Mouse (Mus musculus): ENCODE measurements around the gene Fam189a1. TPM values are rescaled to one million over a fixed set of nuclear protein-coding genes. Genes with fewer than 3 reads are reported as not detected.

The Fam189a1 gene
- polyA plus RNA-seq, 1 experiment from 2014 or later: 13.1 TPM

DNA sequence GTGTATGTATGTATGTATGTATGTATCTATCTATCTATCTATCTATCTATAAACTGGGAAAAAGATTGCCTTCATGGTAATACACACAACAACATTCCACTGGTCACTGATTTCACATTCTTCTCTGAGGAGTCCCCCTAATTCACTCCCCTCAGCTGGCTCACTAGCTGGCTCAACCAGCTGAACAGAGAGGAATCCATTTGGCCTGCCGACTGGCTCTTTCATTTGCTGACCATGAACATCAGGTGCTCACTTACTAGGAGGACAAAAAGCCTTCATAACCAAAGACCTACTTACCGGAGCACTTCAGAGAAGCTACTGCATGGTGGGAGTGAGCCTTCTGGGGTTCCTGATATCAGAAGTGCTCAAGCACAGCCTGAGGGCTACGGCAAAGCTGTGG lies 194.2 kb downstream of the Fam189a1 start:
- Histone ChIP-seq H3K9me3 (ENCODE audit: control insufficient read depth, low read length) (no peaks in the 10 kb centered on the region), H3K9ac (replicated peaks; ENCODE audit: low read depth, low read length) (no peak overlapping the region), H3K27me3 (ENCODE audit: control insufficient read depth, insufficient read depth, low read length) (no peaks in the 10 kb centered on the region), H3K4me1 (ENCODE audit: control insufficient read depth, insufficient read depth, low read length) (no peaks in the 10 kb centered on the region), H3K36me3 (ENCODE audit: control insufficient read depth, insufficient read depth, low read length) (no peaks in the 10 kb centered on the region), H3K27ac (ENCODE audit: low read depth, low read length) (no peak overlapping the region), H3K4me3 (ENCODE audit: low read depth, low read length) (no peak overlapping the region), H3K4me2 (ENCODE audit: low read depth, low read length) (no peak overlapping the region)
- no peak for ATAC-seq (ENCODE audit: low read depth)
- WGBS: 85% methylated on average over 3 of the region's 3 CpGs

DNA sequence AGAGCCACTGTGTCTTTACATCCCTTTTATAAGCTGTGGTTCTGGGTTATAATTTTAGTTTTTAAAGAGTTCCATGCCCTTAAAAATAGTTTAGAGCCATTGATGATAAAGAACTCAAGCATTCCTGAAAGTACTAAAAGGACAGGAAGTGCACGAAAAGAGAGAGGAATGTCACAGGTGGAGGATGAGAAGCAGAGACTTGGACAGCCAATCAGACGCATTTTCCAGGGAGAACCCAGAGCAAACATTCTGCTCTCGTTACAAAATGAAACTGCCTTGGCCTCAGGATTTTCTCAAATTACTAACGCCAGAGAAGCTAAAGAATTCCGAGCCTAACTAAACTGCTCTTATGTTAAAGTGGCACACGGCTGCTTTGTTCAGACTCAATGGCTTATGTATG lies 197.3 kb downstream of the Fam189a1 start:
- Histone ChIP-seq H3K4me2 (ENCODE audit: low read depth, low read length) (no peak overlapping the region), H3K27ac (ENCODE audit: low read depth, low read length) (no peak overlapping the region), H3K9ac (replicated peaks; ENCODE audit: low read depth, low read length) (no peak overlapping the region), H3K36me3 (ENCODE audit: control insufficient read depth, insufficient read depth, low read length) (no peaks in the 10 kb centered on the region), H3K4me3 (ENCODE audit: low read depth, low read length) (no peak overlapping the region), H3K4me1 (ENCODE audit: control insufficient read depth, insufficient read depth, low read length) (no peaks in the 10 kb centered on the region), H3K27me3 (ENCODE audit: control insufficient read depth, insufficient read depth, low read length) (no peaks in the 10 kb centered on the region), H3K9me3 (ENCODE audit: control insufficient read depth, low read length) (no peaks in the 10 kb centered on the region)
- WGBS: 70% methylated on average over 6 of the region's 6 CpGs
- ATAC-seq (ENCODE audit: low read depth): no peak

DNA sequence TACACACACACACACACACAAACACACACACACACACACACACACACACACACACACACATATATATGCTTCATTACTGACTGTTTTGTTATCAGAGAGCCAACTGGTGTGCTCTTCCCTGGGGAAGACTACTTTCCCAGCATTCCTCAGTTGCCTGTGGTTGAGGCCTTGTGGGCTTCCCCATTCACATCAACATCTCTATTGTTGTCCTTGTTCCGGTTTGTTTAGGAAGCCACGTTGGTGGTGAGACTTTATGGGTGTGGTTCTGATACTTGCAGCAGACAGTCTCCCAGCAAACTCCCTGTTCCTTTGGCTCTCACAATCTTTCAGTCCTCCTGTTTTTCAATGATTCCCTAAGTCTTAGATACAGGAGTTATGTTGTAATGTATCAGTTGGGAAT lies 204.2 kb downstream of the Fam189a1 start:
- no peaks in the 10 kb centered on the region for H3K4me1 ChIP-seq (ENCODE audit: control insufficient read depth, insufficient read depth, low read length)
- no peaks in the 10 kb centered on the region for H3K9me3 ChIP-seq (ENCODE audit: control insufficient read depth, low read length)
- 16% methylated on average over 2 of the region's 2 CpGs for WGBS
- H3K27me3 ChIP-seq (ENCODE audit: control insufficient read depth, insufficient read depth, low read length): no peaks in the 10 kb centered on the region
- no peaks in the 10 kb centered on the region for H3K36me3 ChIP-seq (ENCODE audit: control insufficient read depth, insufficient read depth, low read length)
- H3K27ac ChIP-seq (ENCODE audit: low read depth, low read length): no peak overlapping the region
- ATAC-seq (ENCODE audit: low read depth): no peak
- no peak overlapping the region for H3K9ac ChIP-seq (replicated peaks; ENCODE audit: low read depth, low read length)
- no peak overlapping the region for H3K4me3 ChIP-seq (ENCODE audit: low read depth, low read length)
- H3K4me2 ChIP-seq (ENCODE audit: low read depth, low read length): no peak overlapping the region

DNA sequence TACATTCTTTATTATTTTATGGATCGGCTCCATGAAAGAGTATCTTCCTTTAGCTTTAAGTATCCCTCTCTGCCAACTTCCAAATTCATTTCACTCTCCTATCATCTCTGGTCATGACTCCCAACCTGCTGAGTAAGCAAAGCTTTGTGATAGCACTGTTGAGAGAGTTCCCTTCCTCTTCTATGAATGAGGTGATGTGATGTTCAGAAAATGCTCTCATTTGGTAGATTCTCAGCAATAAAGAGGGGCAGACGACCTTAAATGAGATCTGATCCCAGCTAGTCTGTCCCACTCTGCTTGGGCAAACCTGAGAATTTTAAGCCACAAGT lies 205.6 kb downstream of the Fam189a1 start:
- no peak for ATAC-seq (ENCODE audit: low read depth)
- no peaks in the 10 kb centered on the region for H3K36me3 ChIP-seq (ENCODE audit: control insufficient read depth, insufficient read depth, low read length)
- 72% methylated on average over 2 of the region's 2 CpGs for WGBS
- H3K27ac ChIP-seq (ENCODE audit: low read depth, low read length): no peak overlapping the region
- H3K9ac ChIP-seq (replicated peaks; ENCODE audit: low read depth, low read length): no peak overlapping the region
- H3K4me2 ChIP-seq (ENCODE audit: low read depth, low read length): no peak overlapping the region
- H3K4me1 ChIP-seq (ENCODE audit: control insufficient read depth, insufficient read depth, low read length): no peaks in the 10 kb centered on the region
- no peak overlapping the region for H3K4me3 ChIP-seq (ENCODE audit: low read depth, low read length)
- no peaks in the 10 kb centered on the region for H3K27me3 ChIP-seq (ENCODE audit: control insufficient read depth, insufficient read depth, low read length)
- H3K9me3 ChIP-seq (ENCODE audit: control insufficient read depth, low read length): no peaks in the 10 kb centered on the region

DNA sequence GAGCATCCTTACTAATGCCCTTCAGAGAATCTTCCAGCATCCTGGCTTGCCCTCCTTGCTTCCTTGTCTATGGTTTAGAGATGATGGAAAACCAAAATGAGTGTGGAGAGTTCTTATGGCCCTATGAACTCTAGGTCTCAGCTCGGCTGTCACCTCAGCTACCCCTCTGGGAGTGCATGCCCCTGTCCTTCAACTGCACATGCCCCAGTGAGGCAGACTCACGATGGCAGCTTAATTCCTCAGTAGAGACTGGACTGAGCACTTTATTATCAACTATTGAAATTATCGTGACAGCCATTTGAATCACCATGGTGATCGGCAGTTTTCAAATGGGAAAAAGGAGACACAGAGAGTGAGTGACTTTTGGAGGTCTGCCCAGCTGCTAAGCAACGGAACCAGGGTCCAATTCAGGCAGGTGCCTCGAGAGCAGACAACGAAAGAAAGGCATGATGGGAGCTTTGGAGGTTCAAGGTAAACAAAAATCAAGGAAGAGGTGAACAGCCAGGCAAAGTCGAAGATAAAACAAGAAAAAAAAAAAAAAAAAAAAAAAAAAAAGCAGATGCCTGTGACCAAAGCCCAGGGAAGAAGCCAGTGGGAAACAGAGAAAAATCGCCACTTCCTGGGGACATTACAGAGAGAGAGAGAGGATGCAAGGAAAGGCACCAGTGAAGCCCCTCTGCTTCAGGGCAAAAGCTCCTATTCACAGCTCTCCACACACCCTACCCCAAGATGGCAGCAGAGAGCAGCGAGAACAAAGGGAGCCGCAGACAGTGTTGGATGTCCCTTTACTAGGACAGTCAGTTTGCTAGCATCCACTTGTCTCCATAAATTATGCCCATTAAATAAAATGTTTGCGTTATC lies 206.2 kb downstream of the Fam189a1 start:
- H3K27me3 ChIP-seq (ENCODE audit: control insufficient read depth, insufficient read depth, low read length): no peaks in the 10 kb centered on the region
- H3K4me2 ChIP-seq (ENCODE audit: low read depth, low read length): no peak overlapping the region
- H3K9ac ChIP-seq (replicated peaks; ENCODE audit: low read depth, low read length): no peak overlapping the region
- H3K4me1 ChIP-seq (ENCODE audit: control insufficient read depth, insufficient read depth, low read length): no peaks in the 10 kb centered on the region
- ATAC-seq (ENCODE audit: low read depth): peak; percentile 57; the same call in 1 of the 2 replicates
- 28% methylated on average over 12 of the region's 12 CpGs for WGBS
- no peaks in the 10 kb centered on the region for H3K9me3 ChIP-seq (ENCODE audit: control insufficient read depth, low read length)
- no peak overlapping the region for H3K4me3 ChIP-seq (ENCODE audit: low read depth, low read length)
- H3K27ac ChIP-seq (ENCODE audit: low read depth, low read length): no peak overlapping the region
- no peaks in the 10 kb centered on the region for H3K36me3 ChIP-seq (ENCODE audit: control insufficient read depth, insufficient read depth, low read length)

DNA sequence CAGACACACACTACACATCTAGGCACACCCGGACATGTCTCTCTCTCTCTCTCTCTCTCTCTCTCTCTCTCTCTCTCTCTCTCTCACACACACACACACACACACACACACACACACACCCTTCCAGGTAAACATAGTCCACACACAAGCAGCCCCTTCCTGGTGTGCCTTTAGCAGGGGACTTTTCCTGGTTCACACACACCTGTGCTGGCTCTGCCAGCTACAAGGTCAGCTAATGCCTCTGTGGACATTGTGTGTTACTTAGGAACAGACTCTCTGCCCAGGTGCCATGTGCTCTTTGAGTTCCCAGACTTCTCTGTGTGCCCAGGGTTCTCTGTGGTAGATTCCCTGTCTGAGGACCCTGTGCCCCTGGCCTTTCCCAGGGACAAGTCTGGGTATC lies 206.9 kb downstream of the Fam189a1 start:
- H3K9me3 ChIP-seq (ENCODE audit: control insufficient read depth, low read length): no peaks in the 10 kb centered on the region
- no peak overlapping the region for H3K4me3 ChIP-seq (ENCODE audit: low read depth, low read length)
- no peak overlapping the region for H3K27ac ChIP-seq (ENCODE audit: low read depth, low read length)
- no peaks in the 10 kb centered on the region for H3K36me3 ChIP-seq (ENCODE audit: control insufficient read depth, insufficient read depth, low read length)
- H3K27me3 ChIP-seq (ENCODE audit: control insufficient read depth, insufficient read depth, low read length): no peaks in the 10 kb centered on the region
- no peak; the same call in 1 of the 2 replicates for ATAC-seq (ENCODE audit: low read depth)
- no peak overlapping the region for H3K9ac ChIP-seq (replicated peaks; ENCODE audit: low read depth, low read length)
- H3K4me1 ChIP-seq (ENCODE audit: control insufficient read depth, insufficient read depth, low read length): no peaks in the 10 kb centered on the region
- H3K4me2 ChIP-seq (ENCODE audit: low read depth, low read length): no peak overlapping the region
- 85% methylated on average over 1 of the region's 1 CpGs for WGBS

DNA sequence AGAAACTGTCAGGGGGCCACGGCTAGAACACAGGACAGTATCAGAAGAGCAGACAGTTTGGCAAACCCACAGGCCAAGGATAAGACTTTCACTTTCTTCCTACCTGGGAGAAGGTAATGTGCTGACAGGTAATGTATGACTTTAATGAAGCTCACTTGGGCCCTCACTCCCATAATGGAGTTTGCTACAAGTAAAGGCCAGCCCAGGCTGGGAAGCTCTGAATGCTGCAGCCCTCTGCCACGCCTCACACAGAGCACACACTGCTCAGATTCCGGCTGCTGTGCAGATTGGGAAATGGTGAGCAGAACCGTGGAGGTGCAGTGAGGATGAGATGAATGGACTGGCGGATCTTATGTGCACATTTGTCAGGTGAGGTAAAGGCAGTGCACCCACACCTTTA lies 211.7 kb downstream of the Fam189a1 start:
- Histone ChIP-seq H3K4me1 (ENCODE audit: control insufficient read depth, insufficient read depth, low read length) (no peaks in the 10 kb centered on the region), H3K9ac (replicated peaks; ENCODE audit: low read depth, low read length) (no peak overlapping the region), H3K36me3 (ENCODE audit: control insufficient read depth, insufficient read depth, low read length) (no peaks in the 10 kb centered on the region), H3K4me3 (ENCODE audit: low read depth, low read length) (no peak overlapping the region), H3K27ac (ENCODE audit: low read depth, low read length) (no peak overlapping the region), H3K27me3 (ENCODE audit: control insufficient read depth, insufficient read depth, low read length) (no peaks in the 10 kb centered on the region), H3K4me2 (ENCODE audit: low read depth, low read length) (no peak overlapping the region), H3K9me3 (ENCODE audit: control insufficient read depth, low read length) (no peaks in the 10 kb centered on the region)
- 91% methylated on average over 5 of the region's 5 CpGs for WGBS
- no peak for ATAC-seq (ENCODE audit: low read depth)

DNA sequence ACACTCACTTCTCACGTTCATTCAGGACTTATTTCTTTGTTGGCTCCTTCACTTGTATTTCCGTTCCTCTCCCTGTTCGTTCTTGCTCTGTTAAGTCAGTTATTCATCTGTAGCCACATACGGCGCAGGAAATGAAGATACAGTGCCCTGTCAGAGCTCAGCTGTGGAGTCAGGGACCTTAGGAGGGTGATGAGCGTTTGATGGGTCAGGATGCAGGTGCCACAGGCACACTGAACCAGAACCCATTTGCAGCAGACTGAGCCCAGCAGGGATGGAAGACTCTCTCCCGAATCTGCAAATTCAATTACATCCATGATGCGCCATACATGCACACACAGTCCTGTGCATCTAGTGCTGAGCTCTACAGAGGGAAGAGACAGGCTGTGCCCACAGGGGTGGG lies 212.2 kb downstream of the Fam189a1 start:
- no peaks in the 10 kb centered on the region for H3K4me1 ChIP-seq (ENCODE audit: control insufficient read depth, insufficient read depth, low read length)
- no peak overlapping the region for H3K9ac ChIP-seq (replicated peaks; ENCODE audit: low read depth, low read length)
- no peaks in the 10 kb centered on the region for H3K27me3 ChIP-seq (ENCODE audit: control insufficient read depth, insufficient read depth, low read length)
- H3K9me3 ChIP-seq (ENCODE audit: control insufficient read depth, low read length): no peaks in the 10 kb centered on the region
- no peaks in the 10 kb centered on the region for H3K36me3 ChIP-seq (ENCODE audit: control insufficient read depth, insufficient read depth, low read length)
- no peak overlapping the region for H3K27ac ChIP-seq (ENCODE audit: low read depth, low read length)
- peak; percentile 31; the same call in 1 of the 2 replicates for ATAC-seq (ENCODE audit: low read depth)
- WGBS: 69% methylated on average over 8 of the region's 8 CpGs
- no peak overlapping the region for H3K4me3 ChIP-seq (ENCODE audit: low read depth, low read length)
- H3K4me2 ChIP-seq (ENCODE audit: low read depth, low read length): no peak overlapping the region

DNA sequence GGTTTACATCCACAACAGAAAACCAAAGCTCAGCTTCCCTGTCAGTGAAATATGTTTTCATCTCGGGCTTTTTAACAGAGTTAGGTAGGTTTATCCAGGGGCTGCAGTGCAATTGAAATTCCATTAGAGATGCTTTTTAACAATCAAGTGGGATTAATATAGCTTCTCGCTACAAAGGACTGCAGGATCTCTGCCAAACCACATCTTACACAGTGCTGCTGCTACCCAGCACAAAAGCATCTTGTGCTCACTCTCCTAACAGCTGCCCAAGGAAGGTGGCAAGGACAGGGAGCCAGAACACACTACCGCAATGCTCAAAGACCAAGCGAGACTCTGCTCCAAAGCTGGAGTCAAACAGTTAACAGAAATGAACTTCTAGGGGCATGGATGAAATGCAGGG lies 219.4 kb downstream of the Fam189a1 start:
- no peaks in the 10 kb centered on the region for H3K36me3 ChIP-seq (ENCODE audit: control insufficient read depth, insufficient read depth, low read length)
- no peak overlapping the region for H3K27ac ChIP-seq (ENCODE audit: low read depth, low read length)
- no peaks in the 10 kb centered on the region for H3K4me1 ChIP-seq (ENCODE audit: control insufficient read depth, insufficient read depth, low read length)
- no peaks in the 10 kb centered on the region for H3K27me3 ChIP-seq (ENCODE audit: control insufficient read depth, insufficient read depth, low read length)
- H3K9me3 ChIP-seq (ENCODE audit: control insufficient read depth, low read length): peaks cover 3% of the 10 kb centered on the region; the same call in 1 of the 2 replicates
- no peak overlapping the region for H3K4me3 ChIP-seq (ENCODE audit: low read depth, low read length)
- no peak overlapping the region for H3K9ac ChIP-seq (replicated peaks; ENCODE audit: low read depth, low read length)
- no peak overlapping the region for H3K4me2 ChIP-seq (ENCODE audit: low read depth, low read length)
- WGBS: 72% methylated on average over 4 of the region's 4 CpGs
- ATAC-seq (ENCODE audit: low read depth): no peak; the same call in 1 of the 2 replicates
